Mouse (Mus musculus): ENCODE measurements around the gene C2cd4b. TPM values are rescaled to one million over a fixed set of nuclear protein-coding genes. Genes with fewer than 3 reads are reported as not detected.

Gene C2cd4b
- total RNA-seq, 2 experiments from 2014 or later: 7.7 to 8.3 TPM

- no peak for DNase-seq (ENCODE audit: low spot score in 2 of 2)
- TF ChIP-seq CTCF (conservative IDR thresholded peaks at IDR 0.05): no peak
- Histone ChIP-seq H3K27ac (no peak overlapping the region), H3K4me3 (no peak overlapping the region)
Measured at GRCm38 (mm10) chr9:67754713-67755112, 4.5 kb upstream of the C2cd4b start.

DNA sequence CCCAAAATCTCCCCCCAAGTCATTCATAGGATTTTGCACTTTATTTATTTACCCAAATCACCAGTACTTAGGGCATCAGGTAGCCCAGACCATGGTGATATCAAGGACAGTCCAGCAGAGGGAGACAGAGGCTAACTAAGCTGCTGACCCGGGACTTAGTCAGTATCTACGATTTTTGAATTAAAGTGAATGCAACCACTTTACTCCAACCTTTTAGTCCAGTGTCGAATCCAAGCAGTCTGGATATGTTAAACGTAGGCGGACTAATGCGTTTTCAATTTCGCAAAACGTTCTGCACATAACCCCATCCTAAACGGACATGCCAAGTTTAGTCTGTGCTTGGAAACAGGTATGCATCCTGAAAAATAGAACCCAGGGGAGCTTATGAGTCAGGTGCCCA is 551 bp upstream of the C2cd4b start:
- peak; percentile 88 for TF ChIP-seq CTCF (conservative IDR thresholded peaks at IDR 0.05)
- Histone ChIP-seq H3K27ac (peak overlapping the region; percentile 95; the same call in 1 of the 2 replicates), H3K4me3 (peak overlapping the region; percentile 74)
- DNase-seq (ENCODE audit: low spot score in 2 of 2): peak; percentile 45 to 66

DNA sequence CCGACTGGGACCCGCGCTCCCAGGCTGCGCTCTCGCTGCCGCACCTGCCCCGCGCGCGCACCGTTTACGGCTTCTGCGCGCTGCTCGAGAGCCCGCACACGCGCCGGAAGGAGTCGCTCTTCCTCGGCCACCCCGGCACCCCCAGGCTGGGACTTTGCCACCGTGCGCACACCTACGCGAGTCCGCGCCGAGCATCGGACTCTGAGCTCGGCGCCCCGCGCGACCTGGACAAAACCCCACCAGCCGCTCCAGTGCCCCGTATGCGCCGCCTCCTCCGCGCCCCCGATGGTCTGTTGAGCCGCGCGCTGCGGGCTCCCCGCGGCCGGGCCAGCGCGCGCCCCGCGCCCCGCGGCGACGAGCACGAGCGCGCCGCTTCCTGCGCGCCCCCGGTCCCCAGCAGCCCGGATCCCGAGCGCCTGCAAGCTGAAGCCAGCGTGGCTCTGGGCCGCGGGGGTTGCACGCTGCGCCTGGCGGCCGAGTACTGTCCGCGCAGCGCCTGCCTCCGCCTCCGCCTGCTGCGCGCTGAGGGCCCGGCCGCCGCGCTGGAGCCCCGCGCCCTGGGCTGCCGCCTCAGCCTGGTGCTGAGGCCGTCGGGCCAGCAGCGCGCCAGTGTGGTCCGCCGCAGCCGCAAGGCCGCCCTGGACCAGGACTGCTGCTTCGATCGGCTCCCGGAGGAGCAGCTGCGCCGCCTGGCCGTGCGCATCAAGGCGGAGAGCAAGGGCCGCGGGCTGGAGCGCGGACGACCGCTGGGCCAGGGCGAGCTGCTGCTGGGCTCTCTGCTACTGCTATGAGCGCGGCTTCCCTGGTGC is 923 bp downstream of the C2cd4b start:
- Histone ChIP-seq H3K4me3 (peak overlapping the region; percentile 74), H3K27ac (peak overlapping the region; percentile 95)
- peak; percentile 60 to 75 for DNase-seq (ENCODE audit: low spot score in 2 of 2)

DNA sequence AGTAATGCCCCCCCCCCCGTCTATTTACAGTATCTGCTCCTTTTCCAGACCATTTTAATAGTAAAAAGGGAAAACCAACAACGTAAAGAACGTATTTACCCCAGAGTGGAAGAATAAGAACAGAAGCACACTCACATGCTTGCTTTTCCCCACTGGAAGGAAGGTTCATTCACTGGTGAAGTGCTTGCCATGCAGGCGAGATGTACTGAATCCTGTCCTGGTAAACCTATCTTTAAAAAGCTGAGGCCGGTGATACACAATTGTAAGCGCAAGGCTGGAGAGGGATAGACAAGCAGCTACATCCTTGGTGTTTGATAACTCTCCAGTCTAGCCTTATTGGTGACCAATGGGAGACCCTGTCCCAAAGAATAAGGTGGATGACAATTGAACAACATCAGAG is 1.8 kb downstream of the C2cd4b start:
- TF ChIP-seq CTCF (conservative IDR thresholded peaks at IDR 0.05): no peak
- Histone ChIP-seq H3K27ac (peak overlapping the region; percentile 95; the same call in 1 of the 2 replicates), H3K4me3 (peak overlapping the region; percentile 74)
- no peak for DNase-seq (ENCODE audit: low spot score in 2 of 2)

DNA sequence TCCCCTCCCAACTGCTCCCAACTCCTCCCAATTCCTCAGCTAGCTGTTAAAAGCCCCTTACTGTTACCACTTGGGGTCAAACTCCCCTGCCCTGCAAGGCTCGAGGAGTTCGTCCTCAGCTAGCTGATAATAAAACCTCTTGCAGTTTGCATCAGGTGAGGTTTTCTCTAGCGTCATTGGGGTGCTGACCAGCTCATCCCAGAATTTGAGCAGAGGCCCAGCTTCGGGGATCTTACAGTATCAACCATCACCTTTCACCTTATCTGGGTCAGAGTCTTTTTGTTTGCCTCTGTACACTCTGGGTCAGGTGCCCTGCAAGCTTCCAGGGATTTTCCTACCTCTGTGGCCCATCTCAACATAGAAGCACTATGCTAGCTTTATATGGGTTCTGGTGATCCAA is 4.1 kb downstream of the C2cd4b start:
- no peak for TF ChIP-seq CTCF (conservative IDR thresholded peaks at IDR 0.05)
- no peak for DNase-seq (ENCODE audit: low spot score in 2 of 2)
- H3K4me3 ChIP-seq: no peak overlapping the region
- H3K27ac ChIP-seq: no peak overlapping the region

DNA sequence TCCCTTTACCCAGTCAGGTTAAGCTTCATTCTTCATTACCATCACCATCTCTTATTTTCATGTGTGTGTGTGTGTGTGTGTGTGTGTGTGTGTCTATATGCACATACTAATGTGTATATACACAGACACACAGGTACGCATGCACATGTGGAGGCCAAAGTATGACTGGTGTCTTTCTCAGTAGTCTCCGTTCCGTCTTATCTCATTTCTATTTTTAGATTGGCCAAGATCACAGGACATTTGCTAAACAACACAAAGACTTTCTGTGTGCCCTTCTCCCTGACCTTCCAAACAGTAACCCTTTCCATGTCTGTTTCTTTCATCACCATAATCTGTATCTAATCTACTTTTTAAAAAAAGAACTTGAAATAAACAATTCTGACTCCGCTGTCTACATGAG is 7.2 kb downstream of the C2cd4b start:
- no peak overlapping the region for H3K4me3 ChIP-seq
- no peak for TF ChIP-seq CTCF (conservative IDR thresholded peaks at IDR 0.05)
- H3K27ac ChIP-seq: no peak overlapping the region
- DNase-seq (ENCODE audit: low spot score in 2 of 2): no peak

DNA sequence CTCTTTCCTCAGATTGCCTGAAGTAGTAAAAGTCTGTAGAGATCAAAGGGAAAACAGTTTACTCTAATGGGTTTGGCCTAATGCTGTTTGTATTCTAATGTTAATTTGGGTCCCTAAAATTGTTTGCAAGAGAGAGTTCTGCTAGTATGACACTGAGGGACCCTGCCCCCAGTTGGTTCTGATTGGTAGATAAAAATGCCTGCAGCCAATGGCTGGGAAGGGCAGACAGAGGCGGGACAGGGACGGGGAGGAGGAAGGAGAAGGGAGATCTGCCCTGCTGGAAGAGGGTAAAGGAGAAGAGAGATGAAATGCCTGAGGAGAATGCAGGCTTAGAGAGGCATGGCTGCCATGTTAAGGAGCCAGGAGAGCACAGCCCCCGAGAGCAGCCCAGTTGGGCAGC is 7.7 kb downstream of the C2cd4b start:
- TF ChIP-seq CTCF (conservative IDR thresholded peaks at IDR 0.05): no peak
- H3K27ac ChIP-seq: no peak overlapping the region
- no peak overlapping the region for H3K4me3 ChIP-seq
- DNase-seq (ENCODE audit: low spot score in 2 of 2): no peak

GRCm38 (mm10) chr9:67768843-67769242 is 9.6 kb downstream of the C2cd4b start:
- no peak overlapping the region for H3K4me3 ChIP-seq
- H3K27ac ChIP-seq: peak overlapping the region; percentile 49; the same call in 1 of the 2 replicates
- TF ChIP-seq CTCF (conservative IDR thresholded peaks at IDR 0.05): no peak
- no peak for DNase-seq (ENCODE audit: low spot score in 2 of 2)

DNA sequence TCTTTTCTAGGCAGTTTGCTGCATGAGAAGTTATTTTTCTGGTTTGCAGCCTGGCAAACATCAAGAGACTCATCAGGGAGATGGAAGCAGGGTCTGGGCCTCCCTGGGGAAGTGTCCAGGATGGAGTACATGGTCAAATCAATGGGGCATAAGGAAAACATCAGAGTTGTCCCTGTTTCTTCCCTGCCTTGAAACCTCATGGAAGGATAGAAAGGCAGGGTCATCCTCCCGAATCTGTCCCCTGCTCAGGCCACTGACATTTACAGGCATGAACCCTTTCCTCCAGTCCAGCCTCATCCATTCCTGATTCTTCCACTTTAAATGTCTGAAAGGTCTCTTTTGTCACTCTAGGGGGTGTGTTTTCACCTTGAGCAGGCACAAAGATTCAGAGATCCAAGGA is 10.2 kb downstream of the C2cd4b start:
- TF ChIP-seq CTCF (conservative IDR thresholded peaks at IDR 0.05): no peak
- H3K27ac ChIP-seq: peak overlapping the region; percentile 67
- DNase-seq (ENCODE audit: low spot score in 2 of 2): no peak
- no peak overlapping the region for H3K4me3 ChIP-seq

- Histone ChIP-seq H3K27ac (no peak overlapping the region), H3K4me3 (no peak overlapping the region)
- no peak for TF ChIP-seq CTCF (conservative IDR thresholded peaks at IDR 0.05)
- no peak for DNase-seq (ENCODE audit: low spot score in 2 of 2)
Measured at GRCm38 (mm10) chr9:67771293-67771692, 12.1 kb downstream of the C2cd4b start.

DNA sequence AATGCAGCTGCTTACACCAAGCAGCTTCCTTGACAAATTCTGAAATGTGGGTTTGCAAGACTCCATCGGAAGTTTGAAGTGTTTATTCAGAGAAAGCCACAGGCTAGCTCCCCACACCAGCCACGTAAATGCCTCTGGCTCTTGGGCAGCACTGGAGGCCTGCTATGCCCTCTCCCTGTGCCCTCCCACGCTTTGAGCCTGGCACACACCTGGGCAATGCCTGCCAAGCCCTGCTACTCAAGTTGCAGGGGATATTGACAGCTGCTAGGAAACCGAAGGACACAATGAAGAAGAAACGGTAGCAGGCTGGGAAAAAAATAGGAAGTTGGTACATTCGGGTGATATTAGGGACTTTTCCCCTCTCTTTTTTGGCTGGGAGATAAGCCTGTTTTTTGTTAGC is 15.0 kb downstream of the C2cd4b start:
- DNase-seq (ENCODE audit: low spot score in 2 of 2): no peak
- no peak for TF ChIP-seq CTCF (conservative IDR thresholded peaks at IDR 0.05)
- Histone ChIP-seq H3K4me3 (no peak overlapping the region), H3K27ac (no peak overlapping the region)

DNA sequence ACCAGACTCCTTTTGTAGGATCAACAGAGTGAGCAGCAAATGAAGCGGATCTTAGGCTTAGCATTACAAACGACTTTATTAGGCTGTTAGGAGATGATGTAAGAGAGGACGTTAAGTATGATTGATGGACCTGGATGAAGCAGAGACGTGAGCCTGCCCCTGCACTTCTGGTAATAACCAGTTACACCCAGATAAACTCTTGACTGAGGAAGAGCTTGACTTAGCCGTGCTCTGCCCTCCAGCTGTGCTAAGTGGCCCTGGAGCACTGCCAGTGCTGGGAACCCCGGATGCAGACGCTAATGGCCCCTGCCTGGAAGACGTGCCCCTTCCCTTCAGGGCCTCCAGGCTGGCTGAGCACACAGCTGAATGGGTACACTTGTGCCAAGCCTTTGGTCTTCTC is 19.3 kb downstream of the C2cd4b start:
- Histone ChIP-seq H3K4me3 (no peak overlapping the region), H3K27ac (no peak overlapping the region)
- no peak for TF ChIP-seq CTCF (conservative IDR thresholded peaks at IDR 0.05)
- no peak for DNase-seq (ENCODE audit: low spot score in 2 of 2)

- DNase-seq (ENCODE audit: low spot score in 2 of 2): no peak
Measured at GRCm38 (mm10) chr9:67782786-67783185, 23.5 kb downstream of the C2cd4b start.

DNA sequence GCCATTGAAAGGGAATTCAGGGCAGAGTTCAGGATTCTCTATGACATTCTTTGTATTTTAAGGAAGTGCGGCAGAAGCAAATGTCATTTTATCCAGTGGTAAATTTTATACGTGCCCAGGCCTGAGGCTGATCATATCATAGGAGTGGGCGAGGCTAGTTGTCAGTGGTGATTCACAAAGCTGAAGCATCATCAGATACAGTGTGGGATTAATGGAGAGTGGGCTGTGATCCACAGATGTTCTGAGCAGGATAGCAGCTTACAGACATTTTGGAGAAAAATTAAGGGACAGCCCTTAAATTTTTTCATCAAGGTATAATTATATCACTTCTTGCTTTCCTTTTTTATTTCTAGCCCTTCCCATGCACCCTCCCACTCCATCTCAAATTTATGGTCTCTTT is 24.2 kb downstream of the C2cd4b start:
- no peak for TF ChIP-seq CTCF (conservative IDR thresholded peaks at IDR 0.05)
- peak; percentile 30 to 55 for DNase-seq (ENCODE audit: low spot score in 2 of 2)
- H3K4me3 ChIP-seq: no peak overlapping the region
- H3K27ac ChIP-seq: peak overlapping the region; percentile 5; the same call in 1 of the 2 replicates

More at GRCm38 (mm10) chr9:67782786-67783185, 23.5 kb downstream of the C2cd4b start:
- no peak for TF ChIP-seq CTCF (conservative IDR thresholded peaks at IDR 0.05)
- H3K4me3 ChIP-seq: no peak overlapping the region
- no peak overlapping the region for H3K27ac ChIP-seq
